Mouse (Mus musculus): Measurements from ENCODE around the gene Rnf225.
"Not testable (repeated sequence)": the region's sequence is repeated elsewhere in the genome, so short reads cannot be mapped to it uniquely, and the experiment has no call there.

Gene Rnf225

DNA sequence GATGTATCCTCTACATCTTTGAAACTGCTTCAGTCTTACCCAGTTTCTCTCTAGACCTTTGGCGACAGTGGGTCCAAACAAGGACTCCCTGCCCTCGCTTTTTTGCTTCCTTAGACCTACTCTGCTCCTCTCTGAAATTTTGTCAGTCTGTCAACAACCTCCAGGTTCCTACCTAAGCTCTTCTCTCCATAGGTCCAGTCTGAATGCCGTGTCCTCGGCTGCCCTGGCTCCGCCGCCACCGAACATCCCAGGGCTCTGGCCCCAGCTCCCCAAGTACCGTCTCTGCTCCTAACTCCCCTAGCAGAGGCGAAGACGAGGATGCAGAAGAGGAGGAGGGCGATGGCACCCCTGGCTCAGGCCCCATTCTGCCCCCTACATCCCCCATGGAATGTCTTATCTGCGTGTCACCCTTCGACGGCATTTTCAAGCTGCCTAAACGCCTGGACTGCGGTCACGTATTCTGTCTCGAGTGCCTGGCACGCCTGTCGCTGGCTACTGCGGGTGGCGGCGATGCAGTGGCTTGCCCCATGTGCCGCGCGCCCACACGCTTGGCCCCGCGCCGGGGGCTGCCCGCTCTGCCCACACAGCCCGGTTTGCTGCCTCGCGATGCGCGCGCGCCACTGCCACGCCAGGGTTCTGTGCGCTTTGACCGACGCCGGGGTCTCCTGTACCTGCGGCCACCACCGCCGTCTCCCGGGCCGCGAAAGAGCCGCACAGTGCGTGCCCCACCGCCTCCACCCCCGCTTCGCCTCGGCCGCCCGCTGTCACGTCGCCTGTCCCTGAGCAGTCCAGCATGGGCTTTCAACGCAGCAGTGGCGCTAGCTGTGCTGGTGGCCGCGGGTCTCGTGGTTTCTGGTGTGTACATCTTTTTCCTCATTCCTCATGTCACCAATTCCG, 725 bp downstream of the Rnf225 start:
- peak; percentile 38 for DNase-seq (ENCODE audit: low spot score)

DNA sequence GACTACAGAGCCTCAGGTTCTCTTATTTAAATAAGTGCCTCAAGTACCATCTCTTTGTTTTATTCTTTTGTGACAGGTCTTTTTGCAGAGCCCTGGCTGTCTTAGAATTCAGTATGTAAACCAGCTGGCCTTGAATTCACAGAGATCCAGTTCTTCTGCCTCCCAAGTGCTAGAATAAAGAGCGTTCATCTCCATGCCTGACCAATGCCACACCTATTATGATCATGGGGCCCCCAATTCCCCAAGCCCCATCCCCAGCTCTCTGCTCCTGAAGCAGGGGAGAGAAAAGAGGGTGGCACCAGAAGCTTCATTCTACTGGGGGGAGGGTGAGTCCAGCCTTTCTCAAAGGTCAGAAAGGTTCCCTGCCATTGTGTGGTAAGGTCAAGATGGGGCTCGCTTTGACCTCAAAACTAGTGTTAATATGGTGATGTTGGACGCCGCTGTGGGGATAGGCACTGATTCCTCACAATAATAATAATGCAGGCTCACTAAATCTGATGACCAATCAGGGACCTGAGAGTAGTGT, 6.5 kb downstream of the Rnf225 start:
- DNase-seq (ENCODE audit: low spot score) = no peak

DNA sequence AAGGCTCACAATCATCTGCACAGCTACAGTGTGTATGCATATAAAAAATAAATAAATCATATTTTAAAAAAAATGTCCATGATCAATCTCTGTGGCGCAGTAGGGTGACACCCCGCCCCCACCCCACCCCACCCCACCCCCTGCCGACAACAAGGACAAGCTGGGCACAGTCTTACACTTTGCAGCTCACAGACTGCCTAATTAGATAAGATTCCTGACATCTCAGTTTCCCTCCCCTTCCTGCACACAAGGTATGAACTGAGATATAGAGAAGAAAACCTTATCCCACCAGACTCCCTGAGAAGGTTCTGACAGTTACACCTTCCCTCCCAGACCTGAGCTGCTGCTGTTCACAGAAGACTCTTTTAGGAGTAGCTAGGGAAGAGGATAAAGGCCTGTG, 7.6 kb downstream of the Rnf225 start:
- no peak for DNase-seq (ENCODE audit: low spot score)

DNA sequence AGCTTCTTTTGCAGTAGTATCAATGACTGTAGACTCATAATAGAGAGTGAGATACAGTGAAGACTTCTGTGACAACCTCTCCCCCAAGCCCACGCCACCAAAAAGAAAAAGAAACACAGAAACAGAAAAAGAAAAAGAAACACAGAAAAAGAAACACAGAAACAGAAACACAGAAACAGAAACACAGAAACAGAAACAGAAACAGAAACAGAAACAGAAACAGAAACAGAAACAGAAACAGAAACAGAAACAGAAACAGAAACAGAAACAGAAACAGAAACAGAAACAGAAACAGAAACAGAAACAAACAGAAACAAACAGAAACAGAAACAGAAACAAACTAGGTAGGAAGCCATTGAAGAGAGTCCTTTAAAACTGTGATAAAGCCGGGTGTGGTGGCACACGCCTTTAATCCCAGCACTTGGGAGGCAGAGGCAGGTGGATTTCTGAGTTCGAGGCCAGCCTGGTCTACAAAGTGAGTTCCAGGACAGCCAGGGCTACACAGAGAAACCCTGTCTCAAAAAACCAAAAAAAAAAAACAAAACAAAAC, 10.1 kb downstream of the Rnf225 start:
- not testable (repeated sequence) for DNase-seq (ENCODE audit: low spot score)

DNA sequence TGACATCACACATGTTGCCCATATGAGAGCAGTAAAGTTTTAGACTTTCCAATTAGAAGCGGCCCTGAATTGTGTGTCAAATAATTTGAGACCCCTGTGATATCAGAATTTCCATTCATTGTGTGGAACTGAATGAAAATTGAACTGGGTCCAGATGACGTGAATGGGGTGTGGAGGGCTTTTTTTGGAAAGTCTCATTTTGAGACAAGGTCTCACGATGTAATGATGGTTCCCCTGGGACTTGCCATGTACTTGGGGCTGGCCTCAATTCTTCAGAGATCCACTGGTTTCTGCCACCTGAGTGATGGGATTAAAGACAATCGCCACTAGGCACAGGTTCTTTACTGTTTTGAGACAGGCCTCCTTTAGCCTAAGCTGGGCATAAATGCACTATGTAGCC, 13.4 kb downstream of the Rnf225 start:
- DNase-seq (ENCODE audit: low spot score) = no peak

DNA sequence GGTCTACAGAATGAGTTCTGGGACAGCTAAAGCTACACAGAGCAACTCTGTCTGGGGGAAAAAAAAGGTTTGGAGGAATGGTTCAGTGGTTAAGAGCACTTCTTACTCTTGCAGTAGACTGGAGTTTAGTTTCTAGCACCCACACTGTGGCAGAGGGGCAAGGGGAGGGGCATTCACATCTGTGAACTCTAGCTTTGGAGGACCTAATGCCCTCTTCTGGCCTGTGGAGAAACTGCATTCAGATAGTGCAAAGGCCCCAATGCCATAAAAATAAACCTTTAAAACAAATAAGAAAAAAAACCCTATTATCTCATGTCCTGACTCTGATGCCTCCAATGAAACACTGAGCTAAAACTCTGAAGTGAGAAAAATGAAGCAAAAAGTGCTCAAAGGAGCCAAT, 16.3 kb downstream of the Rnf225 start:
- DNase-seq (ENCODE audit: low spot score) = no peak

DNA sequence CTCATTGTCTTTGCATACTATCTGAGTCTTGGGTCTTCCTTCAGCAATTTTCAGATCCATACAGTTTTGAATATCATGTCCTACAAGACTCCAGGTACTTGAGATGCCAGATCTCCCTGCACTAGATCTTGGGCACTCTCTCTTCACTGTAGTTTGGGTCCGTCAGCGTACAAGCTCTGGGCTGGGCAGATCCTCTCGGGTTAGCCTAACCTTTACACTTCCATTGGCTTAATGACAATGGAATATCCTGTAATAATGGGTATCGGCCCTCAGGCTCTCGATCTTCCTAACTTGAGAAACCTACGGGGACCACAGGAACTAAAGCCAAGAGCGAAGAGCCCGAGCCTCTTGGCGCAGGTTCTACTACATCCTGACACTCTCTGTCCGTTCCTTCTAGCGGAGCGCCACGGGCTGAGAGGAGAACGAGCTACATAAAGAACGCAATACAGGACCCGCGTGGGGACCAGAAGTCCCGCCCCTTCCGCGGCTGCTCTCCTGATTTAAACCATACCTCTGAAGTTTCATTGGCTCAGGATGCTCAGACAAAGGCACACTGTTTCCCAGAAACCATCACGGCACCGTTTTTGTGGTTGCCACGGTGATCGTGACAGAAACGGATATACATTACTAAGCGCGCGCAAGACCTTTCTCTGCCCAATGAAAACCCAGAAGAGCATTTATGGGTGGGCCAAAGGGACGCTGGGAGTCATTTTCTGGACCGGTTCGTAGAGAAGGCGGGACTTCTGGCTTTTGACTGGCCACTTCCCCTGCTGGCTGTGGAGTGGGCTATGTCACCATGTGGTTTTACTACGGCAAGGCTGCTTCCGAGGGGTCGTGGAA, 22.0 kb downstream of the Rnf225 start:
- peak; percentile 80 for DNase-seq (ENCODE audit: low spot score)

DNA sequence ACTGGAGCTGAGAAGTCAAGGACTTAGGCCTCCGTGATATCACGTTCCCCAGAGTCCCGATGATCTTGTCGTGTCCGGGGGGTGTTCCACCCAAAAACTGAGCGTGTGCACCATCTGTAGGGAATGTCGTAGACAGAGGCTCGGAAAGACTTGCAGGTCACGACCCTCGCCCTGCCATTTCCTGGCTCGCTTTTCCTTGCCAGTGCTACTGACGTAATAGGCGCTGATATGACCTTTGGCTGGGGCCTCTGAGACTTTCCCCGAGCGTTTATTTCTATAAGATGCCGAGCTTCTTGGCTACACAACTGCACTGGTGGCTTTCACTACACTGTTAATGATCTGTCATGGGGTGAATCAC, 22.6 kb downstream of the Rnf225 start:
- DNase-seq (ENCODE audit: low spot score) = no peak

DNA sequence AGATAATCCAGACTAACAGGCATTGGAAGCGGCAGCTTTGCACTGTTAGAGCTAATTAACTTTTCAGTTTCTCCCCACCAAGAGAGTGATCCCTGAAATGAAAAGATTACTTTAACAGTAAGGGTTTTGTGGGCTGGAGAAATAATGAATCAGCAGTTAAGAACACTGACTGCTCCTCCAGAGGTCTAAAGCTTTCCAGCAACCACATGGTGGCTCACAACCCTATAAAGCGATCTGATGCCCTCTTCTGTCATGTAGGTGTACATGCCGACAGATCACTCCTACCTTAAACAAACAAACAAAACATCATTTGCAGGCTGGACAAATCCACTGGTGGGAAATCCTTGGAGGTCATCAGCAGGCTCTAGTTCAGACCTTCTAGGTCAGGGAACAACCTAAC, 27.7 kb downstream of the Rnf225 start:
- no peak for DNase-seq (ENCODE audit: low spot score)

DNA sequence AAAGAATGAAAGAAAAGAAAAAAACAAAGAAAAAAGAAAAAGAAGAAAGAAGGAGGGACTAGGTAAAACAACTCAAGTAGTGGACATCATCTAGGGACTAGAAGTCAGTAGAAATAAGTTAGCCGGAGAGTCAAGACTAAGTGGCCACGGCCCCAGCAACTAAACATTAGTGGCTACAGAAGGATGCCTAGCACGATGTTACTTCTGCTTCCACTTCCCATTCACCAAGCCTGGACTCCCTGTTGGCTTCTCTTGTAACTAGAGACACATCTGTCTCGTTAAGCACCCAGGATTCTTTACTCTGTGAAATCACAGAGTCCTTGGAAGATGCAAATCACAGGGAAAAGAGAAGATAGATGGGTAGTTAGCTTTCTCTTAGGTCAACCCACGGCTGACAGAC, 30.3 kb downstream of the Rnf225 start:
- DNase-seq (ENCODE audit: low spot score) = no peak

DNA sequence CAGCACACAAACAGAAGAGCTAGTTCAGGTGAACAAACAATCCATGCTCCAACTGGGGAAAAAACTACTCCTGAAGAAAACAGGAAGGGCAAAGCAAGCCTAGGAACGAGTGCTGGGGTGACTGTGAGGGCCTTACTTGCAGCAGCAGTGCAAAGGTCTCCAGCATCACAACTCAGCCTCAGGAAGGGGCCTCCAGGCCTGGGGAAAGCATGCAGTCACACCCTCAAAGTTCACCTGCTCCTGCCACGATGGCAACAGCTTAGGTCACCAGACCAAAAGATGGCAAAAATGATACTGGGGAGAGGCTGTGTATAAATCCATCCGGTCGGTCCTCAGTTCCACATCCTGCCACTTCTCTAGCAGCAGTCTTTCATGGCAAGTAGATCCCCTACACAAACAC, 31.7 kb downstream of the Rnf225 start:
- no peak for DNase-seq (ENCODE audit: low spot score)

DNA sequence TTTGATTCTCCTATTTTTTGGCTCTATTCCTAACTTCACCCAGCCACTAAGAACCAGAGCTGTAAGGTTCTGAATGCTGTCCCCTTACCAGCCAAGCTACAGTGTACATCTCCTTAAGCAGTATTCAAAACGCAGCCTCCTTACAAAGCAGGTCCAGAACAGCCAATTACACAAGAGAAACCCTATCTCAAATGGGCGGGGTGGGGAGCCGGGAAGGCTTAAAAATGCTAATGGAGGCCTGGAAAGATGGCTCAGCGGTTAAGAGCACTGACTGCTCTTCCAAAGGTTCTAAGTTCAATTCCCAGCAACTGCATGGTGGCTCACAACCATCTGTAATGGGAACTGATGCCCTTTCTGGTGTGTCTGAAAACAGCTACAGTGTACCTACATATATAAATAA, 32.5 kb downstream of the Rnf225 start:
- no peak for DNase-seq (ENCODE audit: low spot score)

DNA sequence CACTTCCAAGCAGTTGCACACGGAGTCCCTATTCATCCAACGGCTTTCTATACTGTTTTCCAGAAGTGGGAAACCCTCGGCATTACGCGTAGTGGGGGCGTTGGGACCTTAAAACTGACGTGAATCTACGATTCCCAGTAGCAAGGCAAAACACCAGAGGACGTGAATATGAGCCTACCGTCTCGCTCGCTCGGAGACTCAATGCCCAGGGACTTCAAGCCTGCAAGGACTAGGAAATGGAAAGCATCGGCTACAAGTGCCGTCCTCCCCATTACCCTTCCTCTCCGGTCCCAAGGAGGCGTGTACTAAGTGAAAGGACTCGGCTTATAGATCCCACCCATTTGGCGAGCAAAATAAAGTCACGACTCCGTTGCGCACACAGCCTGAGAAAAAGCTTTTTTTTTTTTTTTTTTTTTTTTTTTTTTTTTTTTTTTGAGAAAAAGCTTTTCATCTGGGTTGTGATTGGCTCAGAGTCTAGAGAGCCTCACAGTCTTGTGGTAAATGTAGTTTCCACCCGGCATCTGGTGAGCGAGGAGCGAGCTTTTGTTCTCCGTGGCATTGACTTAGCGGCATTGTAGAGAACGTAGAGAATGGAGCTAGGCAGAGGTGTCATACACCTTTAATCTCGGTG, 34.4 kb downstream of the Rnf225 start:
- peak; percentile 20 for DNase-seq (ENCODE audit: low spot score)

DNA sequence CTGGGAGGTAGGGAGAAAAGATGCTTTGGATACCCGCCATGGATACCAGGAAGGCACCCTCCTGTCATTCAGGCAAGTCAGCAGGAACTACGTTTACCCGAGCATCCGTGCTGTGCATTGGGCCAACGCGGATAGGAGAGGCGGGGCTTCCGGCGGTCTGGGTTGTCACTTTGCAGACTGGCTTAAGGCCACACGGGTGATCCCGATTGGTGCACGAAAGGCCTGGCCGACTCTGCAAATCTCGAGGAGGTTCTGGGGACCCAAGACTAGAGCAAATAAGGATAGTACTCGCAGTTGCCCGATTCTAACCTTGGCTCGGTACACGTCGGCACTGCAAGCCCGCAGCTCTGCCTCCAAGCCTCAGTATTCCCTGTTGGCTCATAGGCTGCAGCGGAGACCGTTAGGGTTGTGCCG, 38.5 kb downstream of the Rnf225 start, which contains the start of gene Zfp324:
TSS of gene Zfp324 (plus strand) at position 161 of the 414 bp plus-strand sequence.
- DNase-seq (ENCODE audit: low spot score) = peak; percentile 78

DNA sequence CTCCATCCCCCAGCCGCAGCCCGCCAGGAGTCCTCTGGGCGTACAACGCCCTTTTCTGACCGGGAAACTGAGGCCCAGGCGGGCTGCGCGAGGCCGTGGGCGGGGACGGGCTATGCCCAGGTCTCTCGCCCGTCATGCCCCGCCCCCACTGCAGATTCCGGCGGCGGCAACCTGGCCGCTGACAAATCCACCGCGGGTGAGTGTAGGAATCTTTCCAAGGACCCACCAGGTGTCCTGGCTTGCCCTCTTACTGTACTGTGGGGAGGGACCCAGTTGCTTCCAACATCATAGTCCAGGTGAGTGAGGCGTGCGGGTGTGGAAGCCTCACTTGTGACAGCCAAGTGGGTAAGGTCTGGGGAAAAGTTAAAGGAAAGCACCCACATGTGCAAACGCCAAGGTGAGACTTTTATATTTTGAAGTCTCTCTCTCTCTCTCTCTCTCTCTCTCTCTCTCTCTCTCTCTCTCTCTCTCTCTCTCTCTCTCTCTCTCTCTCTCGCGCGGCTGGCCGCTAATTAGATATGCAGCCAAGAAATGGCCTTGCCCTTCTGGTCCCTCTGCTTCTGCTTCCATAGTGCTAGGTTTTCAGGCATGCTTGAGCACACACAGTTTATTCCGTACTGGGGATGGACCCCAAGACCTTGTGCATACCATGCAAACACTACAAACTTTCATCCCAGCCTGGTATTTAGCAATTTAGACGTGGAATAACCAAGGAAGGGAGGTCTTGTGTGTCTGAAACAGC, 39.1 kb downstream of the Rnf225 start:
- peak; percentile 67 for DNase-seq (ENCODE audit: low spot score)

DNA sequence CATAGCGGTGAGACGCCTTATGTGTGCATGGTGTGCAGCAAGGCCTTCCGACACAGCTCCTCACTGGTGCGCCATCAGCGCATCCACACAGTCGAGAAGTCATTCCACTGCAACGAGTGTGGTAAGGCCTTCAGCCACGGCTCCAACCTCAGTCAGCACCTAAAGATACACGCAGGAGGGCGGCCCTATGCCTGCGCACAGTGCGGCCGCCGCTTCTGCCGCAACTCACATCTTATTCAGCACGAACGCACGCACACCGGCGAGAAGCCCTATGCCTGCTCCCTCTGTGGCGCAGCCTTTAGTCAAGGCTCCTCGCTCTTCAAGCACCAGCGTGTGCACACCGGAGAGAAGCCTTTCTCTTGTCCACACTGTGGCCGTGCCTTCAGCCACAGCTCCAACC, 43.7 kb downstream of the Rnf225 start:
- DNase-seq (ENCODE audit: low spot score) = no peak

DNA sequence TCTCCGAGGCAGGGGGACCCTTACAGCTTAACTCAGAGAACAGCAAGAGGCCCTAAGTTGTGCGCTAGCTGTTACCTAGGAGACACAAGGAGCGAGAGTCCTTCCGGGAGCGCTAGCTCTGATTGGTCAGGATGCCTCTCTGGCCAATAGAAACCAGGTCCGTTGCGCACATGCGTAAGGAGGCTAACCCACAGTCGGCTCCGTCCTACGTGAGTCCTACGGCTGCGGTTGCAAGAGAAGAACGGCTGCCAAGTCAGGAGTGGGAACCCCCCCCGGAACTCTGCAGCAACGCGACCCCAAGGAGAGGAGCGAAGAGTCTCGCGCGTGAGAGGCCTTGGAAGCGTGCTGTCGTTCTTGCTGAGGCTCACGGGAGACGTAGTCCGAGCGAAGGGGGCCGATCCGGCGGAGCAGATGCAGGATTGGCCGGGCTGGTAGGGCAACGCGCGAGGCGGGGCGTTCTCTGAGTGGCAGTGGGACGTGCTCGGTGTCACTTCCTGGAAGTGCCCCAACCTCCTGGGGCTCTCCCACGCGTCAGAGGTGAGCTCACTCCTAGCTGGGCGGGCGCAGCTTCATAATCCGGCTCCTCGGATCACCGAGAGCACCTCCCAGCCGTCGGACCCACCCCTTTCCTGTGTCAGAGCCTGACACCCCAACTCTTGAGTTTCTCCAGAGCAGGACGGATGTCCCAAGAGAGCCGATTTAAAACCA, 50.6 kb downstream of the Rnf225 start, which contains the start of gene Zfp446:
TSS of gene Zfp446 (plus strand) at position 167 of the 708 bp plus-strand sequence.
- DNase-seq (ENCODE audit: low spot score) = peak; percentile 92

DNA sequence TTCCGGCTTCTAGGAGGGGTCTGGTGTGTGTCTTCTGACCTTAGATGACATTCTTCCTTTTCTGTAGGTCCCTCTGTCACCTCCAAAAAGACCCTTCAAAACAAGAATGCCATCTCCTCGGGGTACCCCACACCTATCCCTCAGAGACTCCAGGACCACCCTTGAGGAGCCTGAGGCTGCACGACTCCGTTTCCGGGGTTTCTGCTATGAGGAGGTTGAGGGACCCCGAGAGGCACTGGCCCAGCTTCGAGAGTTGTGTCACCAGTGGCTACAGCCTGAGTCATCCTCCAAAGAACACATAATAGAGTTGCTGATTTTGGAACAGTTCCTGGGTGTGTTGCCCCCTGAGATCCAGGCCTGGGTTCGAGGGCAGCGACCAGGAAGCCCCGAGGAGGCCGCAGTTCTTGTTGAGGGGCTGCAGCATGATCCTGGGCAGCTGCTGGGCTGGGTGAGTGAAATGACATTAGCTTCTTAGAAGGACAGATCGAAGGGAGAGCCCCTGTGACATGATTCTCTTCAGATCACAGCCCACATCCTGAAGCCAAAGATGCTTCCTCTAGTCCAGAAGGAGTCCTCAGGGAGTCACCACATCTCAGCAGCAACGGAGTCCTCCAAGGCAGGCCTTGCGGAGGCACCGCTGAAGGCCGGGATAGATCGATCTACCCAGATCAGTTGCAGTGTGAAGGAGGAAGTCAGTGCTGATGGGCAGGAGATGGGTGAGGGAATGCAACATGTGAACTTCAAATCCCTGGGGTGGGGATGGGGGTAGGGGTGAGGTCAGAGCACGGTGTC, 51.9 kb downstream of the Rnf225 start:
- DNase-seq (ENCODE audit: low spot score) = no peak

DNA sequence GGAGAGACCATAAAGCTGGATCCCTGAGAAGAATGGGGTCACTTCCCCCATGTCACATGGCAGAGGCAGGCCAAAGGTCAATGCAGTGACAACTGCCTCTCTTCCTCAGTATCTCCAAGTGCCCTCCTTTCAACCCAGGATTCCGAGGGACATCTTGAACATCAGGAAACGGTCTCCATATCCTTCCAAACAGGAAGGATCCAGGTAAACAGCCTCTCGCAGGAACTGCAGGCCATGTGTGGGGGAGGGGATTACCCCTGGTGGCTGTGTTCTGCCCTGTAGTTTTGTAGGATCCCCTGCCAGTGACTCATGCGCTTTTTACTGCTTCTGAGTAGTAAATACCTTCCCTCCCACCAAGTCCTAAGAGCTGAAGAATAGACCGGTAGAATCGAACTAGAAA, 52.6 kb downstream of the Rnf225 start:
- DNase-seq (ENCODE audit: low spot score) = no peak

DNA sequence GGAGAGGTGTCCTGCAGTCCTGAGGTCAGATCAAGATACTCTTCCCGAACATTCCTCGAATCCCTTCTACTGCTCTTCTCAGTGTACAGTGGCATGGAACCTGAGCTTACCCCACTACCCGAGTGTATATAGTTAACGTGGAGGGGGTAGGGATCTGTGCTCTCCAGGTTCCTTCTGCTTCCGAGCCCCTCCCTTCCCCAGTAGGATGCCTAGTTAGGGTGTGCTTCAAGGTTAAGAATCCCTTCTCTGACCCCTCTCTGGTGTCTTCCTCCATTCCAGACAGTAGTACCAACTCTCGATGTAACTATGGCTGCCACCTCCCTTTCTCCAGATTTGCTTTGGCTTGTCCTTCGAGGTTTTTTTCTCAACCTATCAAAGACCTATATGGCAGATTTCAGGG, 53.1 kb downstream of the Rnf225 start:
- DNase-seq (ENCODE audit: low spot score) = no peak
